Mouse (Mus musculus): ENCODE data around the gene Bik.
"Not testable (repeated sequence)": the region's sequence is repeated elsewhere in the genome, so short reads cannot be mapped to it uniquely, and the experiment has no call there.

Bik gene

GRCm38 (mm10) chr15:83526424-83527091, at the start of gene Bik:
Gene Bik (plus strand): TSS chr15:83526862.
- DNase-seq (ENCODE audit: low read depth in 2 of 2, low spot score in 2 of 2) = peak; percentile 28 to 38

- no peak for DNase-seq (ENCODE audit: low read depth in 2 of 2, low spot score in 2 of 2)
Observed at GRCm38 (mm10) chr15:83478096-83478495, 48.6 kb upstream of the Bik start.

- no peak for DNase-seq (ENCODE audit: low read depth in 2 of 2, low spot score in 2 of 2)
Observed at GRCm38 (mm10) chr15:83479818-83480217, 46.8 kb upstream of the Bik start.

GRCm38 (mm10) chr15:83481236-83481780, 45.4 kb upstream of the Bik start:
- no peak for DNase-seq (ENCODE audit: low read depth in 2 of 2, low spot score in 2 of 2)

- no peak for DNase-seq (ENCODE audit: low read depth in 2 of 2, low spot score in 2 of 2)
Observed at GRCm38 (mm10) chr15:83482645-83483224, 43.9 kb upstream of the Bik start.

- DNase-seq (ENCODE audit: low read depth in 2 of 2, low spot score in 2 of 2) = peak in 1 of 2 experiments; percentile 14
Observed at GRCm38 (mm10) chr15:83483482-83483881, 43.2 kb upstream of the Bik start.

- no peak for DNase-seq (ENCODE audit: low read depth in 2 of 2, low spot score in 2 of 2)
Observed at GRCm38 (mm10) chr15:83484311-83484710, 42.4 kb upstream of the Bik start.

- DNase-seq (ENCODE audit: low read depth in 2 of 2, low spot score in 2 of 2) = no peak
Observed at GRCm38 (mm10) chr15:83487477-83488115, 39.1 kb upstream of the Bik start.

GRCm38 (mm10) chr15:83489471-83489870, 37.2 kb upstream of the Bik start:
- DNase-seq (ENCODE audit: low read depth in 2 of 2, low spot score in 2 of 2) = no peak

- DNase-seq (ENCODE audit: low read depth in 2 of 2, low spot score in 2 of 2) = no peak
Observed at GRCm38 (mm10) chr15:83491891-83492290, 34.8 kb upstream of the Bik start.

- DNase-seq (ENCODE audit: low read depth in 2 of 2, low spot score in 2 of 2) = no peak
Observed at GRCm38 (mm10) chr15:83493856-83494571, 32.6 kb upstream of the Bik start.

GRCm38 (mm10) chr15:83494572-83494920, 32.1 kb upstream of the Bik start:
- no peak for DNase-seq (ENCODE audit: low read depth in 2 of 2, low spot score in 2 of 2)

- no peak for DNase-seq (ENCODE audit: low read depth in 2 of 2, low spot score in 2 of 2)
Observed at GRCm38 (mm10) chr15:83495195-83495594, 31.5 kb upstream of the Bik start.

- no peak for DNase-seq (ENCODE audit: low read depth in 2 of 2, low spot score in 2 of 2)
Observed at GRCm38 (mm10) chr15:83495787-83496367, 30.8 kb upstream of the Bik start.

GRCm38 (mm10) chr15:83497299-83497698, 29.4 kb upstream of the Bik start:
- DNase-seq (ENCODE audit: low read depth in 2 of 2, low spot score in 2 of 2) = no peak

- DNase-seq (ENCODE audit: low read depth in 2 of 2, low spot score in 2 of 2) = no peak
Observed at GRCm38 (mm10) chr15:83499211-83499755, 27.4 kb upstream of the Bik start.

GRCm38 (mm10) chr15:83500352-83500751, 26.3 kb upstream of the Bik start:
- DNase-seq (ENCODE audit: low read depth in 2 of 2, low spot score in 2 of 2) = peak; percentile 53 to 60

GRCm38 (mm10) chr15:83501483-83501882, 25.2 kb upstream of the Bik start:
- not testable (repeated sequence) for DNase-seq (ENCODE audit: low read depth in 2 of 2, low spot score in 2 of 2)

GRCm38 (mm10) chr15:83509950-83510804, 16.5 kb upstream of the Bik start:
- no peak for DNase-seq (ENCODE audit: low read depth in 2 of 2, low spot score in 2 of 2)

GRCm38 (mm10) chr15:83510805-83511405, 15.8 kb upstream of the Bik start, which contains the start of gene Ttll1:
Gene Ttll1 (minus strand): TSS chr15:83510893.
- peak; percentile 91 to 95 for DNase-seq (ENCODE audit: low read depth in 2 of 2, low spot score in 2 of 2)
